Mouse (Mus musculus) hindbrain, embryonic 11.5 days (tissue): ENCODE measurements at regions not wholly inside any gene's neighbourhood (a gene's known extent, or its start where the extent isn't known, plus 50 kb on each side); places are given as distances from the start of the nearest gene placed in this dataset.

Source experiments
- ATAC-seq: fragments of 200-750 bp; cut with Nextera tagmentation; 2 replicates; pipeline ENCODE4 v1.8.0; 2017; ENCODE audit warnings: mild to moderate bottlenecking, moderate TSS enrichment, moderate library complexity; ENCODE audit not compliant: low FRiP score
- DNase-seq: peaks from one replicate; pipeline ENCODE4 v3.0.0-alpha.2; 2015; ENCODE audit warnings: low spot score
- H3K27ac ChIP-seq: fragments of 300-500 bp; sonication (generic); 2 replicates; pipeline ENCODE4 v1.5.1; 2014; ENCODE audit warnings: mild to moderate bottlenecking, low read depth, low read length
- H3K27me3 ChIP-seq: fragments of 300-500 bp; sonication (generic); 2 replicates; pipeline ENCODE4 v1.6.1; 2014; ENCODE audit warnings: mild to moderate bottlenecking, low read length, moderate library complexity, mixed read lengths; ENCODE audit not compliant: control insufficient read depth, insufficient read depth
- H3K36me3 ChIP-seq: fragments of 300-500 bp; sonication (generic); 2 replicates; pipeline ENCODE4 v1.6.1; 2014; ENCODE audit warnings: mild to moderate bottlenecking, low read length, moderate library complexity, mixed read lengths; ENCODE audit not compliant: control insufficient read depth, insufficient read depth
- H3K4me1 ChIP-seq: fragments of 300-500 bp; sonication (generic); replicated peaks from 2 replicates; pipeline ENCODE4 v1.6.1; 2014; ENCODE audit warnings: low read length, mixed read lengths; ENCODE audit not compliant: control insufficient read depth, insufficient read depth
- H3K4me2 ChIP-seq: fragments of 300-500 bp; sonication (generic); replicated peaks from 2 replicates; pipeline ENCODE4 v1.6.1; 2014; ENCODE audit warnings: mild to moderate bottlenecking, low read depth, low read length
- H3K4me3 ChIP-seq: fragments of 300-500 bp; sonication (generic); 2 replicates; pipeline ENCODE4 v1.5.1; 2014; ENCODE audit warnings: low read depth, low read length
- H3K9ac ChIP-seq: fragments of 300-500 bp; sonication (generic); 2 replicates; pipeline ENCODE4 v1.6.1; 2014; ENCODE audit warnings: low read depth, low read length
- H3K9me3 ChIP-seq: fragments of 300-500 bp; sonication (generic); 2 replicates; pipeline ENCODE4 v1.6.1; 2016; ENCODE audit warnings: low read length; ENCODE audit not compliant: control insufficient read depth
- WGBS: fragments of 180-500 bp; shearing (Covaris S2); extraction: QIAGEN DNeasy Blood & Tissue Kit; methylation state at CpG from one replicate; pipeline ENCODE4 v1.1.7; 2014; 5-methylcytosine and 5-hydroxymethylcytosine counted together

- Histone ChIP-seq H3K4me1 (no peaks in the 10 kb centered on the region), H3K27me3 (no peaks in the 10 kb centered on the region), H3K4me2 (no peak overlapping the region), H3K9me3 (no peaks in the 10 kb centered on the region), H3K27ac (no peak overlapping the region), H3K4me3 (no peak overlapping the region), H3K9ac (no peak overlapping the region), H3K36me3 (no peaks in the 10 kb centered on the region)
- 87% methylated on average over 10 of the region's 10 CpGs for WGBS
- no peak for DNase-seq
- no peak for ATAC-seq
Observed at GRCm38 (mm10) chr8:35185165-35185564, 580.4 kb upstream of the Gm19410 start.

- Histone ChIP-seq H3K9ac (no peak overlapping the region), H3K36me3 (no peaks in the 10 kb centered on the region), H3K9me3 (no peaks in the 10 kb centered on the region), H3K27ac (no peak overlapping the region), H3K4me2 (no peak overlapping the region), H3K4me3 (no peak overlapping the region), H3K27me3 (no peaks in the 10 kb centered on the region), H3K4me1 (no peaks in the 10 kb centered on the region)
- ATAC-seq = no peak
- no peak for DNase-seq
- 92% methylated on average over 8 of the region's 8 CpGs for WGBS
Observed at GRCm38 (mm10) chr8:35188531-35188930, 577.1 kb upstream of the Gm19410 start.

- Histone ChIP-seq H3K9me3 (no peaks in the 10 kb centered on the region), H3K4me2 (no peak overlapping the region), H3K36me3 (no peaks in the 10 kb centered on the region), H3K4me1 (no peaks in the 10 kb centered on the region), H3K9ac (no peak overlapping the region), H3K27me3 (no peaks in the 10 kb centered on the region), H3K4me3 (no peak overlapping the region), H3K27ac (no peak overlapping the region)
- WGBS = 84% methylated on average over 16 of the region's 16 CpGs
- no peak for DNase-seq
- no peak for ATAC-seq
Observed at GRCm38 (mm10) chr8:35189695-35190094, 575.9 kb upstream of the Gm19410 start.

GRCm38 (mm10) chr8:35192515-35192914 lies 573.1 kb upstream of the Gm19410 start:
- H3K4me3 ChIP-seq = no peak overlapping the region
- DNase-seq = no peak
- H3K36me3 ChIP-seq = no peaks in the 10 kb centered on the region
- H3K4me1 ChIP-seq = no peaks in the 10 kb centered on the region
- WGBS = 31% methylated on average over 3 of the region's 3 CpGs
- no peak overlapping the region for H3K27ac ChIP-seq
- H3K9me3 ChIP-seq = no peaks in the 10 kb centered on the region
- H3K9ac ChIP-seq = no peak overlapping the region
- no peaks in the 10 kb centered on the region for H3K27me3 ChIP-seq
- no peak overlapping the region for H3K4me2 ChIP-seq
- ATAC-seq = no peak

GRCm38 (mm10) chr8:35193771-35194170 lies 571.8 kb upstream of the Gm19410 start:
- Histone ChIP-seq H3K36me3 (no peaks in the 10 kb centered on the region), H3K27me3 (no peaks in the 10 kb centered on the region), H3K27ac (no peak overlapping the region), H3K9ac (no peak overlapping the region), H3K9me3 (no peaks in the 10 kb centered on the region), H3K4me3 (no peak overlapping the region), H3K4me2 (no peak overlapping the region), H3K4me1 (no peaks in the 10 kb centered on the region)
- no peak for ATAC-seq
- WGBS = 48% methylated on average over 1 of the region's 1 CpGs
- no peak for DNase-seq

- H3K4me2 ChIP-seq = no peak overlapping the region
- ATAC-seq (no peak), DNase-seq (no peak)
- no peak overlapping the region for H3K27ac ChIP-seq
- H3K9me3 ChIP-seq = no peaks in the 10 kb centered on the region
- no peaks in the 10 kb centered on the region for H3K27me3 ChIP-seq
- H3K9ac ChIP-seq = no peak overlapping the region
- H3K4me3 ChIP-seq = no peak overlapping the region
- no peaks in the 10 kb centered on the region for H3K36me3 ChIP-seq
- no peaks in the 10 kb centered on the region for H3K4me1 ChIP-seq
- WGBS = 33% methylated on average over 4 of the region's 4 CpGs
Observed at GRCm38 (mm10) chr8:35196189-35196588, 569.4 kb upstream of the Gm19410 start.

GRCm38 (mm10) chr8:35198766-35199165 lies 566.8 kb upstream of the Gm19410 start:
- Histone ChIP-seq H3K9ac (no peak overlapping the region), H3K9me3 (no peaks in the 10 kb centered on the region), H3K27me3 (no peaks in the 10 kb centered on the region), H3K36me3 (no peaks in the 10 kb centered on the region), H3K27ac (no peak overlapping the region), H3K4me3 (no peak overlapping the region), H3K4me1 (no peaks in the 10 kb centered on the region), H3K4me2 (no peak overlapping the region)
- WGBS = 66% methylated on average over 2 of the region's 2 CpGs
- ATAC-seq (no peak), DNase-seq (no peak)

GRCm38 (mm10) chr8:35201416-35201815 lies 564.2 kb upstream of the Gm19410 start:
- Histone ChIP-seq H3K9me3 (no peaks in the 10 kb centered on the region), H3K36me3 (no peaks in the 10 kb centered on the region), H3K4me3 (no peak overlapping the region), H3K27me3 (no peaks in the 10 kb centered on the region), H3K9ac (0 out of 2 replicates have a peak overlapping the region, but pooled peaks have one; percentile 7), H3K4me1 (no peaks in the 10 kb centered on the region; the same call in 1 of the 2 replicates), H3K4me2 (no peak overlapping the region), H3K27ac (no peak overlapping the region)
- ATAC-seq (no peak), DNase-seq (no peak)
- 62% methylated on average over 12 of the region's 12 CpGs for WGBS

GRCm38 (mm10) chr8:35204971-35205370 lies 560.6 kb upstream of the Gm19410 start:
- DNase-seq = no peak
- no peak overlapping the region for H3K27ac ChIP-seq
- no peak for ATAC-seq
- 69% methylated on average over 15 of the region's 15 CpGs for WGBS
- no peaks in the 10 kb centered on the region for H3K9me3 ChIP-seq
- H3K27me3 ChIP-seq = no peaks in the 10 kb centered on the region
- no peak overlapping the region for H3K4me2 ChIP-seq
- no peaks in the 10 kb centered on the region; the same call in 1 of the 2 replicates for H3K4me1 ChIP-seq
- no peaks in the 10 kb centered on the region for H3K36me3 ChIP-seq
- H3K9ac ChIP-seq = no peak overlapping the region
- H3K4me3 ChIP-seq = no peak overlapping the region
